Mouse (Mus musculus) macrophage (primary cell): ENCODE measurements around the gene Atf1. TPM values are rescaled to one million over a fixed set of nuclear protein-coding genes. Genes with fewer than 3 reads are reported as not detected.

Experiments used
- H3K27ac ChIP-seq: fragments of 350-480 bp; formaldehyde crosslinking; 2 replicates; pipeline ENCODE4 v1.9.0; 2021
- H3K36me3 ChIP-seq: fragments of 350-480 bp; formaldehyde crosslinking; 2 replicates; pipeline ENCODE4 v1.9.0; 2021; ENCODE audit errors: inconsistent target
- H3K4me3 ChIP-seq: fragments of 350-480 bp; formaldehyde crosslinking; 2 replicates; pipeline ENCODE4 v1.9.0; 2021; ENCODE audit errors: inconsistent target
- H3K79me2 ChIP-seq: fragments of 350-480 bp; formaldehyde crosslinking; 2 replicates; pipeline ENCODE4 v1.9.0; 2021; ENCODE audit errors: inconsistent target
- WGBS: methylation state at CpG from one replicate; pipeline ENCODE4 v1.1.7; 2026; ENCODE audit warnings: inconsistent platforms; ENCODE audit not compliant: missing documents; 5-methylcytosine and 5-hydroxymethylcytosine counted together
- polyA plus RNA-seq: library from polyadenylated mRNA; stranded (reverse); fragments of 250-400 nt; gene quantifications from 3 replicates; pipeline ENCODE4 v1.2.4, GENCODE M21; 2018; ENCODE audit warnings: inconsistent platforms
- total RNA-seq, 78 experiments: library from RNA; depleted of rRNA; stranded (reverse); fragments of 250-400 nt; gene quantifications; 1 replicate in 9 of 78; 2 replicates in 24 of 78; 3 replicates in 43 of 78; 4 replicates in 2 of 78; pipeline ENCODE4 v1.2.4; 2018; ENCODE audit warnings: inconsistent platforms in 56 of 78

Atf1 gene
- 100 to 1,000 TPM in 8 of 26 experiments, 10 to 100 TPM in 18; 62.1 to 136 (median 89.0) TPM for total RNA-seq (2018; cell fraction: chromatin; rRNA removed)
- 10 to 100 TPM; 37.9 to 73.6 (median 48.1) TPM for total RNA-seq (2018; cell fraction: cytosol; rRNA removed)
- total RNA-seq (2018; cell fraction: nucleus; rRNA removed) = 10 to 100 TPM; 33.7 to 65.5 (median 47.2) TPM
- 34.5 to 58.1 TPM (median 47.7 TPM) in 3 replicates for polyA plus RNA-seq

DNA sequence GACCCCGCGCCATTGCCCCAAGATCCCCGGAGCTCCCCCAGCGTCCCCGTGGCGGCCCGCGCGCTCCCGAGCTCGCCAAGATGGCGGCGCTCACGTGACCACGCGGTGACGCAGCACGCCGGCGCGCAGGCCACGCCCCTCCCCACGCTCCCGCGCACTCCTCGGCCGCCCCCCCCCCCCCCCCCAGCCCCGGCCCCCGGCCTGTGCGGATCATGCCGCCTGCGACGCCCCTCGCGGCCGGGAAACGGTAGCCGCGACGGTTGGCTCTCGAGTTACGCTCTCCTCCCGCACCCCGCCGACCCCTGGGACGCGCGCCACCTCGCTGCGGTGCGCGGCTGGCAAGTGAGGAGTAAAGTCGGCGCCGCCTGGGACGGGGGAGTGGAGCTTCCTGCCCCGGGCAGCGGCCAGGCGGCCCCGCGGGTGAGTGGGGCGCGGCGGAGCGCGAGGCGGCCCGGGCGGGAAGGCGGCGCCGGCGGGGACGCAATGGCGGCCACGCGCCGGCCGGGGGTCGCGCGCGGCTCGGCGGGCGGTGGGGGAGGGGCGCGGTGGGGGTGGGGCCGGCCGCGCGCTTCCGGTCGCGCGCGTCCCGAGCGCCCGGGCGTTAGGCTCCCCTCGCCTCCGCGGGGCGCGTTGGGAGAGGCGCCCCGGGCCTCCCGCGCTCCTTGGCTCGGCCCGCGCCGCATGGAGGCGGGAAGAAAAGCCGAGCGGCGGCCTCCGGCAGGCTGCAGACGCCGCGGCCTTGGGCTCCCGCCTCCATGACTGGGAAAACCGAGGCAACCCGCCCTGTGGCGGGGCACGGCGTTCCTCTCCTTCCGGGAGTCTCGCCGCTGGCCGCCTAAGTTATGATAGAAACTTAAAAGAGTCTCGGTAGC, at the start of gene Atf1:
Gene Atf1, plus strand, starts transcription at position 157 of the 872 bp plus-strand sequence.
- Histone ChIP-seq H3K27ac (peak within 1 kb of the TSS; percentile 94), H3K79me2 (peaks cover 46% of the 10 kb centered on the region), H3K36me3 (0 out of 2 replicates have a peak, but pooled peaks cover 3% of the 10 kb centered on the region), H3K4me3 (peak within 1 kb of the TSS; percentile 72)
- under 1% methylated on average over 89 of the region's 133 CpGs for WGBS

DNA sequence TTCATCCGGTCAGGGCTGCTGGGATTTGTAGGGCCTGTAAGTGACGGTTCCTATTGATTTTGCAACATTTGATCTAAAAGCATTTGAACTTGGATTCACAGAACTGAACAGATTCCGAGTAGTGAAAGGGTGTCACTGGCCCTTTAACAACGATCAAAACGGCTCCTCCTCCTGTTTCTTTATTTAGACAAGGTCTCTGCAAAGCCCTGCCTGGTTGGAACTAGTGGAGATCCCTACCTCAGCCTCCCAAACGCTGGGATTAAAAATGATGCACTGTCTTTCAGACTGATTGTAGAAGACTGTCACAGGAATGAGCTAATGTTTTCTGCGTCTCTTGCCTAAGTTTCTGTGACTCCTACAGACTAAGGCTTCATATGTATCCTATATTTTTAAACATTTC, 49.1 kb upstream of the Atf1 start:
- H3K79me2 ChIP-seq = no peaks in the 10 kb centered on the region
- H3K4me3 ChIP-seq = no peak overlapping the region
- 50% methylated on average over 7 of the region's 7 CpGs for WGBS
- no peak overlapping the region for H3K27ac ChIP-seq
- peaks cover 34% of the 10 kb centered on the region for H3K36me3 ChIP-seq

DNA sequence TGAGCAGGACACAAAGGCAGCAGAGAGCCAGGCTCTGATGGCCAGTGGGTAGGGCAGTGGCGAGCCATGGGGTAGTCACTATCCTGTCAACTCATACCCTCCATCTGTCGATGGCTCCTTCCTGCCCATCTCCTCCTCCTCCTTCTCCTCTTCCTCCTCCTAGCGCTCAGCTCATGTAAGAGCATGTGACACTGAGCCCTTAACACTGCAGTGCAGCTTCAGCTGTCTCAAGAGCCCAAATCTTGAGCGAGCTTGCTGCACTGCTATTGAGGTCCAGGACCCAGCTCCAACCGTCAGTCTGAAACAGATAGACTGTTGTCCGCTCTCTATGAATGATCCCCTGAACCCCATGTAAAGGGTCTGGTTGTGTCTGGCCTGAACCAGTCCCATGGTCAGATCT, 47.9 kb upstream of the Atf1 start:
- 38% methylated on average over 6 of the region's 6 CpGs for WGBS
- peaks cover 39% of the 10 kb centered on the region for H3K36me3 ChIP-seq
- no peaks in the 10 kb centered on the region for H3K79me2 ChIP-seq
- H3K4me3 ChIP-seq = no peak overlapping the region
- H3K27ac ChIP-seq = no peak overlapping the region

DNA sequence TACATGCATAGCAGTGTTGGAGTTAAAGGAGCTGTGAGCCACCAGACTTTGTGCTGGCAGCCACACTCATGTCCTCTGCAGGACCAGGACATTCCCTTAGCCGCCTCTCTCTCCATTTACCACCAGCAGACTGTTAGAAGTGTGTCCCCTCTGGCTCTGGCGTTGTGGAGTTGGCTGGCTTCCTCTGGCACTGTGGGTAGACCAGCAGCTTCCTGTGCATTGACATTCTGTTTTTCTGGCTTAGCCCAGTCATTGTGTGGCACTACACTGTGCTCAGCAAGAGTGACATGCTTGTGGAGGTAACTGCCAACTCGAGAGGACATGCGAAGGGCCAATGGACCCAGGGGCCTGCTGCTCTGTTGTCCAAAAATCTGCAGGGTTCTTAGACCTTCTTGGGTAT, 47.4 kb upstream of the Atf1 start:
- 43% methylated on average over 4 of the region's 4 CpGs for WGBS
- Histone ChIP-seq H3K4me3 (no peak overlapping the region), H3K79me2 (no peaks in the 10 kb centered on the region), H3K27ac (no peak overlapping the region), H3K36me3 (peaks cover 41% of the 10 kb centered on the region)

DNA sequence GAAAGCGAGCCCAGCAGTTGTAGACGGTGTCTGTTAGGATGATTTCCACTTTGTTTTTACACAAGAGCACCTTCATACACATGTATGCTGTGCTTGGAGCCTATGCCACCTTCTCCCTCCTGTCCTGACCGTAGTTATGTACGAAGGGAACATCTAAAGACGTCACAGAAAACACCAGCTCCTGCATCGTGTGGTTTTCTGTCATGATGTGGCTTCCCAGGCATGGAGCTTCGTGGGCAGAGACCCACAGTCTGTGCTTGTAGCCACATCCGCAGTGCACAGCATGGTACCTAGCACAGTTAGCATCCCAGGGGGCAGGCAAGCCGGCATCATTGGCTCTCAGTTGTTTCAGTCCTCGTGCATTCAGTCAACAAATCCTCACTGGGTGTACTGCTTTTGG, 45.8 kb upstream of the Atf1 start:
- no peak overlapping the region for H3K27ac ChIP-seq
- no peaks in the 10 kb centered on the region for H3K79me2 ChIP-seq
- WGBS = 74% methylated on average over 10 of the region's 10 CpGs
- H3K36me3 ChIP-seq = peaks cover 53% of the 10 kb centered on the region
- H3K4me3 ChIP-seq = no peak overlapping the region

DNA sequence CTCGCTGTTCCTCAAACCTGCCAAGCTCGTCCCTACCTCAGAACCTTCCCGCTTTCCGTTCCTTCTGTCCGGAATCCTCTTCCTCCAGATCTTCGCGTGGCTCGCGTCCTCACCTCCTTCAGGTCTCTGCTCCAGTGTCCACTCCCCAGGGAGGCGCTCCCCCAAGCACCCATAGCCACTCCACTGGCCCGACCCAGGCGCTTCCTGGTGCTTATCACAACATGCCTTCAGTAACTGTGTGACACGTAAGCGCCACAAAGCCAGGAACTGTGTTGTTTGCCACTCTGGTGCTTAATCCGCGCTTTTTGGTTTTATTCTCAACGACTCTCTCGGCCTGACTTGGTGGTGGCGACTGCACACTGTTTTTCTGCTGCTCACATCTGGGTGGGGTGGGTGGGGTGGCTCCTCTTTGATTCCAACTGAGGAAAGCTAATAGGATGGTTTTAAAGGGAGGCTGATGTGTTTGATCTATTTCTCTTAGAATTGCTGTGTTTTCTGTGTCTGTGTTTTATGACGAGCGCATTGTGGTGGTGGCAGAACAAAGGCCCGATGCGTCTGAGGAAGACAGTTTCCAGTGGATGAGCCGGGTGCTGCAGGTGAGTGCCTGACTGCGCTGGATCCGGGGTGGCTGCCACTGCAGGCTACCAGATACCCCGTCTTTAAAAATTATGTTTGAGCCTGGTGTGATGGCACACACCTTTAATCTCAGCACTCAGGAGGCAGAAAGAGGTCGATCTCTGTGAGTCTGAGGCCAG, 44.9 kb upstream of the Atf1 start:
- no peaks in the 10 kb centered on the region for H3K79me2 ChIP-seq
- 90% methylated on average over 28 of the region's 28 CpGs for WGBS
- peaks cover 53% of the 10 kb centered on the region for H3K36me3 ChIP-seq
- H3K4me3 ChIP-seq = no peak overlapping the region
- no peak overlapping the region for H3K27ac ChIP-seq

DNA sequence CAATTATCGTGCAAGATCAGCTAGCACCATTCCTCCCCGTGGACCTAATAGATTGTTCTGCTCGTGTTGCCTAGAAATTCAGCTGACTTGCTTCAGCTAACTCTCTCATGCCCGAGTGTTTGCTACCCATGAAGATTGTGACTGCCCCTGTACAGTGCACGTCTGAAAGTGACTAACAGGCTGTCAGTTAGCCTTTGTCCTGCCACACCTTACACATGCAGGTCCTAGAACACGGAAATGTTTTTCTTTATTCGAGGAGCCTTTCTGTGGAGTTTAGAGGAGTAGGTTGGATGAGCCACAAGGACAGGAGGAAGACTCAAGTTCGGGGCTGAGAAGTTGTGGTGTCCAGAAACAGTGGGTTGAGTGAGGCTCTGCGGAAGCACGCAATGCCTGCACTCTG, 44.1 kb upstream of the Atf1 start:
- H3K36me3 ChIP-seq = peaks cover 53% of the 10 kb centered on the region
- no peak overlapping the region for H3K27ac ChIP-seq
- 92% methylated on average over 10 of the region's 10 CpGs for WGBS
- no peaks in the 10 kb centered on the region for H3K79me2 ChIP-seq
- H3K4me3 ChIP-seq = no peak overlapping the region

DNA sequence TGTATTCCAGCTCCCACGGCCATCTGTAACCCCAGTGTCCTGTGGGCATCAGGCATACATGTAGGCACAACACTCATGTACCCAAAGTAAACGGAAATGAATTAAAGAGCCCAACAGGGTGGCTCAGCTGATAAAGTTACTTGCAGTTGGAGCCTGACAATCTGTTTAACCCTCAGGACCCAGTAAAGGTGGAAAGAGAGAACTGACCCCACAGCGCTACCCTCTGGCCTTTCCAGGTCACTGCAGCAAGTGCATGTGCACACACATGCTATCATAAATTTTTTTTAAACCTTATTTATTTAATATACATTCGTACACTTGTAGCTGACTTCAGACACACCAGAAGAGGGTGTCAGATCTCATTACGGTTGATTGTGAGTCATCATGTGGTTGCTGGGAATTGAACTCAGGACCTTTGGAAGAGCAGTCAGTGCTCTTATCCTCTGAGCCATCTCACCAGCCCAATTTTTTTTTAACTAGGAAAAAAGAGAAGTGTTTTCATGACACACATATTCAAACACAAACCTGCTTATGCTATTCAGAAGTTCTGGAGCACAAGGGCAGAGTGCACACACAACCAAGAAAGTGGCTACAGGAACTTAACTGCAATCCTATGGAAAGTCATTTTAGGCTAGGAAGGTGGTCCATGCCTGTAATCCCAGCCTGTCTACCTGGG, 42.7 kb upstream of the Atf1 start:
- peaks cover 65% of the 10 kb centered on the region for H3K36me3 ChIP-seq
- WGBS = 84% methylated on average over 5 of the region's 5 CpGs
- H3K27ac ChIP-seq = 0 out of 2 replicates have a peak overlapping the region, but pooled peaks have one; percentile 7
- no peaks in the 10 kb centered on the region for H3K79me2 ChIP-seq
- no peak overlapping the region for H3K4me3 ChIP-seq

DNA sequence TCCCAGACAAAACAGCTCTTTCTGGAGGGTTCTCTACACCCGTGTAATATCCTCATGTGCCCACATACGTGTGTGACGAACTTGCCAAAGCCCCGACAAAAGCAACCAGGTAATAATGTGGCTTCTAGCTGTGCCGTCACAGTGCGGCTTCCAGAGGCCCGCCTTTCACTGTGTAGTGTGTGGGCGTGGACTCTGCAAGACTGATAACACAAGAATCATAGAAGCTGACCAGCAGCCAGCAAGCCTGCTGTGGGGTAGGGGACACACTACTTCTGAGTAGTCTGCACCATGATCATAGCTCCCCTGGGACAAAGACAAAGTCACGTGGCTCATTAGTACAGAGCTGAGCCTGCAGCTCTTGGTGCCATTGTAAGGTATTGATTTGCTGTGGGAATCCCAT, 41.4 kb upstream of the Atf1 start:
- H3K79me2 ChIP-seq = no peaks in the 10 kb centered on the region
- peak overlapping the region; percentile 84; the same call in 1 of the 2 replicates for H3K27ac ChIP-seq
- no peak overlapping the region for H3K4me3 ChIP-seq
- peaks cover 71% of the 10 kb centered on the region for H3K36me3 ChIP-seq
- 97% methylated on average over 9 of the region's 9 CpGs for WGBS

DNA sequence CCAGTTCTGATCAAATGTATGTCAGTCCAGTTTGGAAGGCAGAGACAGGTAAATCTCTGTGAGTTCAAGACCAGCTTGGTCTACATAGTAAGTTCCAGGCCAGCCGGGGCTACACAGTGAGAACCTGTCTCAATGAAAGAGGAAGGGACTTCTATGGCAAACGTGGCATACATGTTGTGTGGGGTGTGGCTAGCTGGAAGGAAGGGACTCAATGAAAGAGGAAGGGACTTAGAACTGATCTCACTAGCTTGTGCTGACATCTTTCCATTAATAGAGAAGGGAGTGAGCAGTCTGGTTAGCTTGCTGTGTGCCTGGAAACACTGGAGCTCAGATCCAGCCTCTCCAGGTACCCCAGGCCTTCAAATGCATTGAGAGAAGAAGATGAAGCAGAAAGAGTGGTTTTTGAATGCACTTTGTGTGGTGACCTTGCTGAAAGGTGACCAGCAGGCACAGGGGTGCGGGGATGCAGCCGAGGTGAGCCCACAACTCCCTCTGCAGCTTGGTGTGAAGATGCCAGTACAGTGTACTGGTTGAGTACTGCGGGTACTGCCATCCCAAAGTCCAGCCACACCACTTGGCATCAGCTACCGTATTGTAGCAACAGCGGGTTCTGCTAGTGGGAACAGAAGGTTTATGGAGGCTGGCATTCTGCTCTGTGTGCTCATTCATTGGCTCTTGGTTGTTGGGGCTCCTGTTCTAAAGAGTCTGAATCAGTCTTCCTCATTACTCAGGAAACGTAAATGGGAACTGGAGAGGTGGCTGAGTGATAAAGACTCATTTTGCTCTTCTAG, 40.5 kb upstream of the Atf1 start:
- Histone ChIP-seq H3K79me2 (no peaks in the 10 kb centered on the region), H3K27ac (peak overlapping the region; percentile 84), H3K4me3 (no peak overlapping the region), H3K36me3 (peaks cover 71% of the 10 kb centered on the region)
- 64% methylated on average over 8 of the region's 8 CpGs for WGBS

DNA sequence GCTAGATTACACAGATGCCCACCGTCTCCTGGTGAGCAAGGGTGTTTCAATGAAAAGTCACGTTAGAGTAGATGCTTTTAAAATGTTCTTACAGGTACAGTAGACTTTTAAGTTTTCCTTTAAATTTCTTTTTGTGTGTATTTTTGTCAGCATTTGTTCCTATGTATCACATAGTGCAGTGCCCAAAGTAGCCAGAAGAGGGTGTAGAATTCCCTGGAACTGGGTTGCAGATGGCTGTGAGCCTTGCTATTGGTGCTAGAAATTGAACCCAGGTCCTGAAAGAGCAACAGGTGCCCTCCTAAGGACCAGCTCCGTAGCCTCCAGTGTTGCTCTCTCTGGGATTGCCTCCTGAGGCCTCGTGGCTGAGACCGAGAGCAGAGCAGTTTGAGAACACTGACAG, 39.1 kb upstream of the Atf1 start:
- H3K27ac ChIP-seq = no peak overlapping the region
- H3K4me3 ChIP-seq = no peak overlapping the region
- no peaks in the 10 kb centered on the region for H3K79me2 ChIP-seq
- peaks cover 72% of the 10 kb centered on the region for H3K36me3 ChIP-seq
- 95% methylated on average over 5 of the region's 5 CpGs for whole genome bisulfite sequencing

DNA sequence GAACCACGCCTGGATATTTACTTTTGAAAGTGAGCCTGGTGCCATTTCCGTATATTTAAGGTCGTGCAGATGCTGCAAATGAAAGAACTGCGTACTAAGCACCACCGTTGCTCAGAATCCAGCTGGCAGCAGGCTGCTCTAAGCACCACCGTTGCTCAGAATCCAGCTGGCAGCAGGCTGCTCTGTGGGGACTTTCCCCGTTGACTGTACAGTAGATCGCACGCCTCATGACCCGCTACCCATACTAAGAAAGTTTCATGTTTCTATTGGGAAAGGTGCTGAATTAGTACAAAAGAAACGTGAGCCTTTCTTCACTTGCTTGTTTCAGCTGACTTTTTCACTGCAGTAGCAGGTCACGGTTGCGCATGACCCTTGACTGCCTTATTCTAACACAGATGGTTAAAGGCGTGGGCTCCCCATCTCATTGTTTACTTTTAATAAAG, 38.6 kb upstream of the Atf1 start:
- WGBS = 93% methylated on average over 14 of the region's 14 CpGs
- Histone ChIP-seq H3K79me2 (no peaks in the 10 kb centered on the region), H3K4me3 (no peak overlapping the region), H3K36me3 (peaks cover 72% of the 10 kb centered on the region), H3K27ac (no peak overlapping the region)

DNA sequence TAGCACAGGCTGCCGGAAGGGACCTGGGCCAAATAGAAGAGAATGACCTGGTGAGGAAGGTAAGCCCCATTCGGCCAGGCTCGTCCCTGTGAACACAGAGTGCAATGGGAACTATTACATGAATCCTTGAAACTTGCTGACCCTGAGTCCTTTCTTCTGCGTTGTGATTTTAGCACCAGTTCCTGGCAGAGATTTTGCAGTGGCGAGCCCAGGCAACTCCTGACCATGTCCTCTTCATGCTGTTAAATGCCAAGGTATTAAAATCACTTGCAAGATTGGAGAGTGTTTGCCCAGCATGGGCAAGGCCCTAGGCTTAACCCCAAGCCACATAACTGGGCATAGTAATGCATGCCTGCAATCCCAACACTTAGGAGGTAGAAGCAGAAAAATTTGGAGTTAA, 37.5 kb upstream of the Atf1 start:
- Histone ChIP-seq H3K4me3 (no peak overlapping the region), H3K79me2 (no peaks in the 10 kb centered on the region), H3K36me3 (peaks cover 74% of the 10 kb centered on the region), H3K27ac (no peak overlapping the region)
- 92% methylated on average over 4 of the region's 5 CpGs for WGBS
